Mouse (Mus musculus): ENCODE data around the gene Cpa5. TPM values are rescaled to one million over a fixed set of nuclear protein-coding genes. Genes with fewer than 3 reads are reported as not detected.

Gene Cpa5
- polyA plus RNA-seq, 1 experiment from 2014 or later = not detected

GRCm38 (mm10) chr6:30600995-30601394 lies 9.8 kb upstream of the Cpa5 start:
- DNase-seq (ENCODE audit: low spot score) = no peak

GRCm38 (mm10) chr6:30604342-30604867 lies 6.4 kb upstream of the Cpa5 start:
- no peak for DNase-seq (ENCODE audit: low spot score)

GRCm38 (mm10) chr6:30605111-30605510 lies 5.7 kb upstream of the Cpa5 start:
- no peak for DNase-seq (ENCODE audit: low spot score)

- no peak for DNase-seq (ENCODE audit: low spot score)
Observed at GRCm38 (mm10) chr6:30605672-30606071, 5.1 kb upstream of the Cpa5 start.

GRCm38 (mm10) chr6:30611212-30611611 lies 402 bp downstream of the Cpa5 start:
- no peak for DNase-seq (ENCODE audit: low spot score)

GRCm38 (mm10) chr6:30614251-30614650 lies 3.4 kb downstream of the Cpa5 start:
- no peak for DNase-seq (ENCODE audit: low spot score)

GRCm38 (mm10) chr6:30615741-30616140 lies 4.9 kb downstream of the Cpa5 start:
- no peak for DNase-seq (ENCODE audit: low spot score)

GRCm38 (mm10) chr6:30616491-30616941 lies 5.7 kb downstream of the Cpa5 start:
- no peak for DNase-seq (ENCODE audit: low spot score)

DNA sequence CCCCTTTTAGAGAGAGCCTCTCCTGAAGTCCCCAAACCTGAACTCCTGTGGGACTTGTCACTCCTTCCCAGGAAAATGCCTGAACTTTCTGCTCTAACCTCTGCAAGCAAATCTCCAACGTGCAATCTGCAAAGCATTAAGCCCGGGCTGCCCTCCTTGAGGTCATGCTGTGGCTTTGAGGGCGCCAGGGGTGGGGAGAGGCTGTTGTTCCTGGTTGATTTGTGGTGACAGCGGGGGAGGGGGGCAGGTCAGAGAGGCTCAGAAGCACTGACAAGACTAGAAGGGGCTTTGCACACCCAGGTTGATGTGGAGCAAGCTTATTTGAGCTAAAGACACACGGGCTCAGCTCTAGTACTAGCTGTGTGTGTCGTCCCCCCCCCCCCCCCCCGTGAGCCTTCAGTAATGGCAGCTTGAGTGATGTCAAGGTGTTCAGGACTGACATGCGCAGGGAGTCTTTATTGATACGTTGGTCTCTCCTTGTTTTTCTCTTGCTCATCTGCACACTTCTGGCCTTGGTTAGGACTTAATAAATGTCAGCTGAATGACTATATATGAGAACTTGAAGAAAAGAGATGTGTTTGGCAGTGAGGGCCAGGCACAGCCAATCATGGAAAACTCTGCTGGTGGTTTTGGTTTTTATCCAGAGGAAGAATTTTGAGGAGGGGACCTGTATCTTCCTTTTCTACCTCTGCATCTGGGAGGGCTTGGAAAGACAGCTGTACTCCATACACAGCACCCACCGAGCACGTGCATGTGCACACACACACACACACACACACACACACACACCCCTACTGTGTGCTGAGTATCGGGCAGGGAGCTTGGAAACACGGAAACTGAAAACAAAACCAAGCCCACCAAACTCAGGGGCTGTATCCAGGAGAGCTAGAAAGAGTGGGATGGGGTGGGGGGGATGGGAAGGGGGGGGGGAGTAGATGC lies 6.5 kb downstream of the Cpa5 start:
- DNase-seq (ENCODE audit: low spot score) = no peak

- no peak for DNase-seq (ENCODE audit: low spot score)
Observed at GRCm38 (mm10) chr6:30617959-30618590, 7.3 kb downstream of the Cpa5 start.

- DNase-seq (ENCODE audit: low spot score) = no peak
Observed at GRCm38 (mm10) chr6:30618735-30619134, 7.9 kb downstream of the Cpa5 start.

DNA sequence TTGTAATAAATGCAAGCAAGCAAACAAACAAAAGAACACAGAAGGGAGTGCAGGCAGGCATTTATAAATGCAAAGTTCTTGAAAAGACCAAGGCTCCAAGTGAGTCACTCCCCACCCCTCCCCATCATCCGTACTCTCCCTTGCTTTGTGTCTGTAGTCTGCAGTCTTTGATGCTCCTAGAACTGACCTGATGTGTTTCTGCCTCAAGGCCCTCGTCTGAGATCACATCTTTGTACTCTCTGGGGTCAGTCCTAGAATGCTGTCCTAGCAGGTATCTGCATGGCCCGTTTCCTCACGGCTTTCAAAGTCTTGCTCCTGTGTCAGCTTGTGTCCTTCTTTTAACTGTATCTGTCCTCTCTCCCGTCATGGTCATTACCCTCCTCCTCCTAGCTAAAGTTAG lies 8.8 kb downstream of the Cpa5 start:
- DNase-seq (ENCODE audit: low spot score) = no peak

- no peak for DNase-seq (ENCODE audit: low spot score)
Observed at GRCm38 (mm10) chr6:30620591-30620990, 9.8 kb downstream of the Cpa5 start.

DNA sequence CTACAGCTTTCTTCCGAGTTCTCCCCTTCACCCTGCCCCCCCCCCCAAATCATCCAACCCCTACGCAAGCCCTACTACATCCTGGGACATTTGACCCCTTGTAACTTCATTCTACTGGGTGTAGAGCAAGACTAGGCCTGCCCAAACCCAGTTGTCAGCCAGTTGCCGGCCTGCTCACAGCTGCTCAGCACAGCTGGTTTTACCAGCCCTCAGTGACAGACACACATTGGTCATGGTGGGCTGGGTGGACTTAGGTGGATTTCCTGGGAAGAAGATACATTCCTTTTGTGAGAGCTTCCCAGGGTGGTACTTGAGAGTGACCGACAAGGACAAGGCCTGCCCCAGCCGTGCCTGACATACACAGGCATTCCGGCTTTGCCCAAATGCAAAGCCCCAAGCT lies 10.2 kb downstream of the Cpa5 start:
- no peak for DNase-seq (ENCODE audit: low spot score)

GRCm38 (mm10) chr6:30621986-30622389 lies 11.2 kb downstream of the Cpa5 start:
- no peak for DNase-seq (ENCODE audit: low spot score)

GRCm38 (mm10) chr6:30624763-30625162 lies 14.0 kb downstream of the Cpa5 start:
- no peak for DNase-seq (ENCODE audit: low spot score)

DNA sequence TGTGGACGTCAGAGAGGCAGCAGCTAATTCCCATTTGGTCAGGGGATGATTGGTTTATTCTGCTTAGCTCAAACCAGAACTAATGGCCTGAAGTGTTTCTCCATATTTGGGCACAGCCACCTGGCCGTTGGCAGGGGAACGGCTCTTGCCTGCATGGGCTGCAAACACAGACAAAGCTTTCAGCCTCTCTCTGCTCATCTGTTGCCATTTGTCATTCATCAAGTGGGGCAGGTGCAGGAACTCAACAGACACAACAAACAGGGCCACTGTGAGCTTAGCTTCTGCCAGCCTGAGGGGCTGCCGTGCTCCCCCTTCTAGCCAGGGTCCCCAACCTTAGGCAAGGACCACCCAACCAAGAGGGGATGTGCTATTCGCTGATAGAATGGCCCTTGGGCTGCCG lies 17.3 kb downstream of the Cpa5 start:
- DNase-seq (ENCODE audit: low spot score) = no peak

DNA sequence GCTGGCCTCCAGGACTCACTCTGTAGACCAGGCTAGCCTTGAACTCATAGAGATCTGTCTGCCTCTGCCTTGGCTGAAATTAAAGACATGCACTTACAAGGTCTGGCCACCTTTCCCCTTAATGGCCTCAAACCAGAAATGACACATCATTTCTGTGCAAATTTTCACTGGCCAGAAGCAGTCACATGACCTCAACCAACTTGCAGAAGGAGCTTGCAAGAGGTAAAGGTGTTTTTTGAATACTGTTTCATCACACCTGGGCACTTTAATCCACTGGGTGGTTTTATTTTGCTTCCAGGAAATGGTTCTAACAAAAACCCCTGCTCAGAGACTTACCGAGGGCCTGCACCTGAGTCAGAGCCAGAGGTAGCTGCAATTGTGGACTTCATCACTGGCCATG lies 19.2 kb downstream of the Cpa5 start:
- DNase-seq (ENCODE audit: low spot score) = no peak

DNA sequence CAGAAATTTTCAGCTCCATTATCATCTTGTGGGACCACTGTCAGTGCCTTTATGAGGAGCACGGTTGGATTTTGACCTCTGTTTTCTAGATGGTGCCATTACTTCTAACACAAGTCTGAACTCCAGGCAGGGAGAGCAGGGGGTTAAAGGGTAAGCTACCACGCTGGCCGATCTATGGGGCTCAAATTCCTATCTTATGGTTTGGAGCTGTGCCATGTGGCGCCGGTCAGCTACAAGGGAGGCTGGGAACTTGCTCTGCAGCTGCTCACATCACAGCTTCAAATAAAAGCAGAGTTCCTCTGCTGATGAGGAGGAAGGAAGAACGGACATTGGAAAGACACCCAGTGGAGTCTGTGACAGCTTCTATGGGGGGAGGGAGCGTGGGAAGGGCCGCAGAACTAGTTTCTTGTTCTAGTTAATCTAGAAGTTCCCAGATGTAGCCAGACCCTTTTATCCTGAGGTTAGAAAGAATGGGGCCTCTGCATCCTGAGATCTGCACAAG lies 24.6 kb downstream of the Cpa5 start:
- no peak for DNase-seq (ENCODE audit: low spot score)

DNA sequence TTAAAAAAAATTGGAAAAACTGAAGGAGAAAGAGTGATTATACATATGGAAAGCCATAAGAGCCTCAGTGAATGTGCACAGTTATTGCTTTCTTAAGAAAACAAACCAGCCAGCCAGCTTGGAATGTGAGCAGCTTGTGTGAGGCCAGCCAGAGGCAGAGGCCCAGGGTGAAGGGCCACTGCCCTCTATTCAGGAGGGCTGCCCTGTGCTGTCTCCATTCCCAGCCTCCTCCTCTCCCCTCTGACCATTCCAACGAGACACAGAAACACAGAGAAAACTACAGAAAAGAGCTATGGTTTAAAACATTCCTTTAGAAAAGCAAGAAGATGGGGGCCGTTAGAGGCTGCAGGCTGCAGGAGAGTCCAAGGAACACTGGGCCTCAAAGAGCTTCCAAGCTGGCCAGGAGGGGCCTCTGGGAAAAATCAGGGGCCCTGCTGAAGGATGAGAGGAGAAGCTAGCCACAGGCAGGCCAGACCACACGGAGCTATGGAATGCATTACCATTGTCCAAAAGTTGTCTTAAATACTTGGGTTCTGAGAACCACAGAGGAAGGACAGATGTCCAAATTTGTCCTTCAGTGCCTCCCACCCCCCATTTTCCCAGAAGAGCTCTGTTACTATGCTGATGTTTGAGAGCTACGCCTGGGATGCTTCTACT lies 25.5 kb downstream of the Cpa5 start:
- no peak for DNase-seq (ENCODE audit: low spot score)

DNA sequence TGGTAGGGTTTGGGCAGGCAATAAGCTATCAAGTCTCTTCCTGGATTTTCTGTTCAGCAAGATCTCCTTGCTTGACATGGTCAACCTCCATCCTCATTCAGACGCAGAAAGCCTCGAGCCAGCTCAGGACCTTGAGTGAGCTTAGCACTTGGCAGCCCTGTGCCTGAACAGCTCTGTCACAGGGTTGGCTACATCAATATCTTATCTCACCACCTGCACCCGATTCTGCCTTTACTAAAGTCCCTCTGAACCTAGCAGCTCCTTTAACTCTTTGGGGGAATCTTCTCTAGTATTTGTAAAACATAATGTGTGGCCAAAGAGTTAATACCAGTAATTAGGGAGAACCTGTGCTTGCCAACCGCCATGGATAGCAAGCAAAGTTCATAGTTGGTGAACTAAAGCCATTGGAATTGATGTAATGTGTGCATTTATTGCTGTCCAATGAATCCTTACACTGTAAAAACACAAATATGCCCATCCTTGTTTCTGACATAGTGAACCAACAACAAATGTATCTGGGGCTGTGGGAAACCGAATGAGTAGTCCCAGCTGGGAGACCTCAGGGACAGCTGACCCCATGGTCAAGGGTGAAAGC lies 28.0 kb downstream of the Cpa5 start, which contains the start of gene Cpa1:
Gene Cpa1, plus strand, starts transcription at position 545 of the 595 bp plus-strand sequence.
- no peak for DNase-seq (ENCODE audit: low spot score)
